Mouse (Mus musculus) inflammation-experienced regulatory T-cells, adult 16 weeks (primary cell): ENCODE data around the gene Btbd35f18. TPM values are rescaled to one million over a fixed set of nuclear protein-coding genes. Genes with fewer than 3 reads are reported as not detected.

ENCODE experiments used
- polyA plus RNA-seq: library from polyadenylated mRNA; unstranded; fragments of 100-300 nt; shearing (Covaris generic); gene quantifications from one replicate; pipeline ENCODE4 v1.2.1, GENCODE M21; 2017

The Btbd35f18 gene
- not detected for polyA plus RNA-seq

DNA sequence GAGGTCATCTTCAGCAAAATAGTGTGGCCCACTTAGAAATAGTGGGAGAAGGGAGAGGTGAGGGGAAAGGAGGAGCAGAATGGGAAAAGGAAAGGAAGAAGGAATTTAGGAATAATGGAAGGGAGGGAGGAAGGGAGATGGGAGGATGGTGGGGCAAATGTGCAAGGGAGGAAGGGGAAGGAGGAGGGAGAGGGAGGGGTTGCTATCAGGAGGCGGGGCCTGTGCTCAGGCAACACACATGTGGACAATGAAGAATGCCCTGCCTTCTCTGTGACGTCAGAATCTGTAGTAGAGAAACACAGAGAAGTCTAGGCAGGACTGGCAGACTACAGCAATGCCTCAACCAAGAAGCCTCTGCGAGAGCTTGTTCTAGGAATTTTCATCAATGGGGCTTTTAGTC, at the start of gene Btbd35f18:
TSS of gene Btbd35f18 (plus strand) at position 301 of the 400 bp plus-strand sequence.

Other genes with a start within 250 kb of the Btbd35f18 start
- not detected for gene Btbd35f10, start 52.7 kb downstream of the Btbd35f18 start, polyA plus RNA-seq